Mouse (Mus musculus) urinary bladder, adult 2 months (tissue): ENCODE data around the gene Ahdc1. TPM values are rescaled to one million over a fixed set of nuclear protein-coding genes. Genes with fewer than 3 reads are reported as not detected.

Source experiments
- polyA plus RNA-seq: library from polyadenylated mRNA; depleted of rRNA; stranded (reverse); fragments of >200 nt; gene quantifications from 2 replicates; pipeline ENCODE4 v1.2.3, GENCODE M21; 2012; rRNA removed

Gene Ahdc1
- polyA plus RNA-seq, 1 experiment, result 5.3 TPM

Other genes with a start within 250 kb of the Ahdc1 start
- 13.3 and 16.8 TPM in 2 replicates for gene Rpa2, start 242.9 kb upstream of the Ahdc1 start, polyA plus RNA-seq
- gene Themis2, start 214.9 kb upstream of the Ahdc1 start, polyA plus RNA-seq, result 5.0 and 7.6 TPM in 2 replicates
- gene Ppp1r8, start 168.1 kb upstream of the Ahdc1 start, polyA plus RNA-seq, result 39.4 and 46.7 TPM in 2 replicates
- gene Stx12, start 126.8 kb upstream of the Ahdc1 start, polyA plus RNA-seq, result 76.3 and 100.0 TPM in 2 replicates
- 44.0 and 44.7 TPM in 2 replicates for gene Fam76a, start 88.7 kb upstream of the Ahdc1 start, polyA plus RNA-seq
- 1.3 and 1.8 TPM in 2 replicates for gene Fgr, start 37.2 kb upstream of the Ahdc1 start, polyA plus RNA-seq
- gene Wasf2, start 119.2 kb downstream of the Ahdc1 start, polyA plus RNA-seq, result 44.4 and 59.3 TPM in 2 replicates
- gene Cd164l2, start 200.9 kb downstream of the Ahdc1 start, polyA plus RNA-seq, result 1.5 and 2.1 TPM in 2 replicates
- 0.15 and 0.36 TPM in 2 replicates for gene Gpr3, start 201.3 kb downstream of the Ahdc1 start, polyA plus RNA-seq
- gene Map3k6, start 229.6 kb downstream of the Ahdc1 start, polyA plus RNA-seq, result 23.8 and 24.2 TPM in 2 replicates